Mouse (Mus musculus) adrenal gland, adult 2 months (tissue): ENCODE data around the gene Jmjd4. TPM values are rescaled to one million over a fixed set of nuclear protein-coding genes. Genes with fewer than 3 reads are reported as not detected.

ENCODE experiments used
- DNase-seq: peaks from one replicate; pipeline ENCODE4 v3.0.0; 2021
- long read RNA-seq: library from polyadenylated mRNA; stranded (forward); transcript quantifications from one replicate; pipeline ENCODE4 v2.0.0, GENCODE M21; 2021
- polyA plus RNA-seq: library from polyadenylated mRNA; depleted of rRNA; stranded (reverse); fragments of >200 nt; gene quantifications from 2 replicates; pipeline ENCODE4 v1.2.3, GENCODE M21; 2012; rRNA removed
- total RNA-seq, 2 experiments: library from RNA; stranded (reverse); gene quantifications; 2 replicates each; pipeline ENCODE4 v1.2.3; 2021

The Jmjd4 gene
- 1 to 10 TPM; 8.4 to 9.4 TPM for total RNA-seq
- 4.9 and 6.2 TPM in 2 replicates for polyA plus RNA-seq
- long read RNA-seq, full-length matches to known transcripts = 2 of 3 reads
- long read RNA-seq, partial matches to known transcripts = 0 of 3 reads
- long read RNA-seq, other reads (novel, unspliced or antisense) = 1 of 3 reads

- peak; percentile 97 for DNase-seq
These were observed at the start of gene Jmjd4 for GRCm38 (mm10) chr11:59449741-59450229. Gene Jmjd4 (plus strand): TSS chr11:59450045.

GRCm38 (mm10) chr11:59400876-59401275 is 49.0 kb upstream of the Jmjd4 start:
- no peak for DNase-seq

- DNase-seq = peak; percentile 65
These were observed 44.1 kb upstream of the Jmjd4 start for GRCm38 (mm10) chr11:59405761-59406160.

- DNase-seq = peak; percentile 85
These were observed 39.0 kb upstream of the Jmjd4 start for GRCm38 (mm10) chr11:59410851-59411250.

GRCm38 (mm10) chr11:59412058-59412457 is 37.8 kb upstream of the Jmjd4 start:
- no peak for DNase-seq

GRCm38 (mm10) chr11:59412999-59413863 is 36.6 kb upstream of the Jmjd4 start:
- DNase-seq = no peak

GRCm38 (mm10) chr11:59418708-59419107 is 31.1 kb upstream of the Jmjd4 start:
- no peak for DNase-seq

GRCm38 (mm10) chr11:59421436-59421835 is 28.4 kb upstream of the Jmjd4 start:
- no peak for DNase-seq

GRCm38 (mm10) chr11:59421967-59422366 is 27.9 kb upstream of the Jmjd4 start:
- no peak for DNase-seq

- DNase-seq = no peak
These were observed 26.7 kb upstream of the Jmjd4 start for GRCm38 (mm10) chr11:59423010-59423588.

- DNase-seq = no peak
These were observed 24.2 kb upstream of the Jmjd4 start for GRCm38 (mm10) chr11:59425671-59426101.

- DNase-seq = no peak
These were observed 21.7 kb upstream of the Jmjd4 start for GRCm38 (mm10) chr11:59428057-59428660.

- no peak for DNase-seq
These were observed 19.9 kb upstream of the Jmjd4 start for GRCm38 (mm10) chr11:59429959-59430358.

GRCm38 (mm10) chr11:59432261-59432660 is 17.6 kb upstream of the Jmjd4 start:
- peak; percentile 47 for DNase-seq

- no peak for DNase-seq
These were observed 11.9 kb upstream of the Jmjd4 start for GRCm38 (mm10) chr11:59437954-59438353.

GRCm38 (mm10) chr11:59443102-59443501 is 6.7 kb upstream of the Jmjd4 start:
- no peak for DNase-seq

- DNase-seq = no peak
These were observed 456 bp downstream of the Jmjd4 start for GRCm38 (mm10) chr11:59450230-59450771.

- DNase-seq = no peak
These were observed 1.2 kb downstream of the Jmjd4 start, which contains the start of gene Snap47 for GRCm38 (mm10) chr11:59451086-59451485. Gene Snap47 (minus strand): TSS chr11:59451186.

- peak; percentile 74 for DNase-seq
These were observed 6.5 kb downstream of the Jmjd4 start for GRCm38 (mm10) chr11:59456346-59456745.

- DNase-seq = no peak
These were observed 7.0 kb downstream of the Jmjd4 start for GRCm38 (mm10) chr11:59456891-59457290.

- peak; percentile 87 for DNase-seq
These were observed 9.1 kb downstream of the Jmjd4 start for GRCm38 (mm10) chr11:59458973-59459372.

- no peak for DNase-seq
These were observed 10.6 kb downstream of the Jmjd4 start for GRCm38 (mm10) chr11:59460459-59460858.
